Mouse (Mus musculus): Measurements from ENCODE around the gene 6030445D17Rik. TPM values are rescaled to one million over a fixed set of nuclear protein-coding genes. Genes with fewer than 3 reads are reported as not detected.

Gene 6030445D17Rik
- total RNA-seq (2015; ENCODE audit: low replicate concordance) (not detected in 2 replicates), total RNA-seq (2017; ENCODE audit: low replicate concordance) (not detected in 2 replicates)

DNA sequence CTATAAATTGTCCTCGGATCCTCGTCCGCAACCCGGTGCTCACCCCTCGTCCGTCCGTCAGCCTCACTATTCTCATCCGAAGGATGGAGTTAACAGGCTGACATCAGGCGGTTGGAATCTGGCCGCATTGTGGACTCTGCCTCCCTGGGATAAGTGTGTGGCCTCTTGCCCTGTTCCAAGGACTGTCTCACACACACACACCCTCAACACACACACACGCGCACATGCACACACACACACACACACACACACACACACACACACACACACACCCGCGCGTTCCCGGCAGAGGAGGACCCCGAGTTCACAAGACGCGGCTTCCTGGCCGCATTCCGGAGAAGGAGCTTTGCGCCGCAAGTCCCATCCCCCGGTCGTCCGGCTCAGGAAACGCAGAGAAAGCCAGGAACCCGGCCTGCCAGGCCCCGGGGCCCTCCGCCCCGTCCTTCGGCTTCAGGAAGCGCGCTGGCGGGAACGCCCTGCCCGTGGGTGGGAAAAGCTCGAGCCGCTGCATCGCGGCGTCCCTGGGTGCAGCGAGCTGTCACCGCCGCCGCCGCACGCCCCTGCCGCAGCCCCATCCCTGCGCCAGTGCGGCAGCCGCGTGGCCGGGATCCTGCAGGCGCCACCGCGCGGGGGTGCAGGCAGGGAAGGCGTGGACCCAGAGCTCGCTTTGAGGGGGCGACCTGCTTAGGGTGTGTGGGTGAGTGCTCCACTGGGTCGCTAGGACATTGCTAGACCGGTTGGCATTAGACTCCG is at the start of gene 6030445D17Rik:
Gene 6030445D17Rik, plus strand, starts transcription at position 165 of the 753 bp plus-strand sequence.
- ATAC-seq (replicated peaks; ENCODE audit: low FRiP score, poor library complexity, severe bottlenecking), result no peak

- no peak for ATAC-seq (replicated peaks; ENCODE audit: low FRiP score, poor library complexity, severe bottlenecking)
Measured at GRCm38 (mm10) chr4:136415477-136415876, 46.6 kb upstream of the 6030445D17Rik start.

GRCm38 (mm10) chr4:136418962-136419361 is 43.1 kb upstream of the 6030445D17Rik start:
- no peak for ATAC-seq (replicated peaks; ENCODE audit: low FRiP score, poor library complexity, severe bottlenecking)

GRCm38 (mm10) chr4:136419386-136419785 is 42.7 kb upstream of the 6030445D17Rik start:
- ATAC-seq (replicated peaks; ENCODE audit: low FRiP score, poor library complexity, severe bottlenecking), result no peak

- no peak for ATAC-seq (replicated peaks; ENCODE audit: low FRiP score, poor library complexity, severe bottlenecking)
Measured at GRCm38 (mm10) chr4:136423224-136423623, 38.8 kb upstream of the 6030445D17Rik start, which contains the start of gene Htr1d. Htr1d (plus strand) TSS chr4:136423524.

GRCm38 (mm10) chr4:136424120-136424999 is 37.7 kb upstream of the 6030445D17Rik start:
- no peak for ATAC-seq (replicated peaks; ENCODE audit: low FRiP score, poor library complexity, severe bottlenecking)

DNA sequence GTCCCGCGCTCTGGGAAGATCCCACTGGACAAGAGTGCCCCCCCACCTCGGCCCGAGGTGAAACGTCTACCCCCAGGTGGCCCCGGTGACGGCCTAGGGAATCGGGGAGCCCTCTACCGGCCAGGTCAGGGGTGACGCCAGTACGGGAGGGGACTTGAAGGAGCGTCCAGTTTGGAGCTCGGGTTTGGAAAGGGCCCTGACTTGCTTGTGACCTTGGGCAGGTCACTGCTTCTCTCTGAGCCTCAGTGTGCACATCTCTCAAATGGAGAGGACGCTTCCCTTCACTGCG is 37.1 kb upstream of the 6030445D17Rik start:
- no peak; the same call in 1 of the 2 replicates for ATAC-seq (replicated peaks; ENCODE audit: low FRiP score, poor library complexity, severe bottlenecking)

DNA sequence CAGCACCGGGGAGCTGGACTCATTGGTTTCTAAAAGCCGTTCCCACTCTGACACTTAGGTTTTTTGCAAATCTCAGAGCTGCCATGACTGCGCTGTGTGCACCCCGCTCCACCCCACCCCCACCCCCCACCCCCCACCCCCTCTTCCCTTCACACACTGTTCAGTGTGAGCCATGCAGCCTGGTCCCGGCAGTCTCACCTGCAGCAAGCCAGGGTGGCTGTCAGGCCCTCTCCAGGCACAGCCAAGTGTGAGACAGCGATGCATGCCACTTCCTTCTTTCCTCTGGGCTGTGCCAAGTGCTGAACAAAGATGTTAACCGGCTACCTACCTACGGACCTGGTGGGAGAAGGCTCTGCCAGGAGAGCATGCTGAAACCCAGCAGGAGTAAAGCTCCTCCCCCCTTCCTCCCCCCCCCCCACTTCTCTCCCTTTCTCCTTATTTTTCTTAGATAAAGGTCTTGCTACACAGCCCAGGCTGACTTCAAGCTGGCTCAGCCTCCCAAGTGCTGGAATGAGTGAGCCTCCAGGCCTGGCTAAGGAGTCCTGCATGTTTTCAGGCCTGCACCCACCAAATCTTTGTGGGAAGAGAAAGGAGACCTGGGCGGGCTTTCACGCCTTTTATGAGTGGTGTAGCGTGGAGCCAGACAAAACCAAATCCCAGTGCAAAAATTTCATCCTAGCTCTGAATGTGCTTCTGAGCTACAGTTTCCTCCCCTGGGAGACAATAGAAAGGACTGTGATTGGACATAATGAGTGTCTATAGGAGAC is 31.3 kb upstream of the 6030445D17Rik start:
- ATAC-seq (replicated peaks; ENCODE audit: low FRiP score, poor library complexity, severe bottlenecking), result no peak

DNA sequence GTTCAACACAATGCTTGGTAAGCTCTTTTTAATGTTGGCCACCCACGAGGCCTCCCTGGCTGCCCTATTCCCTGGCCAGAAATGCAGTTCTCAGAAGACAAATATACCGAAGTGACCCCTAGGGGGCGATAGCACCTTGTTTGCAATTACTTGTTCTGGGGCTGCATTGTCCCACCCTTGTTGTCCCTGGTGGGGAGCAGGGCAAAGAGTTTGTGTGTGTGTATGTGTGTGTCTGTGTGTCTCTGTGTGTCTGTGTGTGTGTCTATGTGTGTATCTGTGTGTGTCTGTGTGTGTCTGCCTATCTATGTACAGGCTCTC is 30.7 kb upstream of the 6030445D17Rik start:
- no peak for ATAC-seq (replicated peaks; ENCODE audit: low FRiP score, poor library complexity, severe bottlenecking)

- ATAC-seq (replicated peaks; ENCODE audit: low FRiP score, poor library complexity, severe bottlenecking), result no peak
Measured at GRCm38 (mm10) chr4:136434029-136434428, 28.0 kb upstream of the 6030445D17Rik start.

GRCm38 (mm10) chr4:136439106-136439505 is 22.9 kb upstream of the 6030445D17Rik start:
- ATAC-seq (replicated peaks; ENCODE audit: low FRiP score, poor library complexity, severe bottlenecking), result no peak

DNA sequence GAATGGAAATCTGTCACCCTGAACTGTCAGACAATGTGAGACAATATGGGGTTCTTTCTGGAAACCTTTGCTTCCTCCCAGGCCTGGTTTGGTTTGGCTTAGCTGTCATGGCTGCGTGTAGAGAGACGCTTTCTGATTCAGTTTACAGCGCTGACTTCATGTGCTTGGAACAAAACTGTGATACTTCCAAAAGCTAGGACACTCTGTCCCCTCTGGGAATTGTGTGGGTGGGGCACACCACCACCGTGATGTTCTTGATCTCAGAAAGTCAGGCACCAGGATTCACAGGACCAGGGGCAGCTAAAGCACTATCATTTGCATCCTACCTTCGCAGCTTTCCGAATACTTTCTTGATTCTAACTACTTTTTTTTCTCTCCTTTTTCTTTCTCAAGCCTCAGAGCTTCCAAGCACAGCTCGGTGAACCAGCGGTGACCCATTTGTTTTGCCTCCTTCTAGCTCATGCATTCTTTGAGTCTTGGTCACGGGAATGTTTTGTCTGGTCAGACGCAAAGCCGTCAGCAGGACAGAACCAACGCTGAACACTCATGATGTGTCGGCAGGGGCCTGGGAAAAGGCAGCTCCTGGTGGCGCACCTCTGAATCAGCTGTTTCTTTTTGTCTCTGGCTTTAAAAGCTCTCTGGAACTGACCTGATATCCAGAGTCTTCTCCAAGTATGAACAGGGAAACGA is 20.6 kb upstream of the 6030445D17Rik start:
- no peak for ATAC-seq (replicated peaks; ENCODE audit: low FRiP score, poor library complexity, severe bottlenecking)

- no peak for ATAC-seq (replicated peaks; ENCODE audit: low FRiP score, poor library complexity, severe bottlenecking)
Measured at GRCm38 (mm10) chr4:136444561-136444960, 17.5 kb upstream of the 6030445D17Rik start.

DNA sequence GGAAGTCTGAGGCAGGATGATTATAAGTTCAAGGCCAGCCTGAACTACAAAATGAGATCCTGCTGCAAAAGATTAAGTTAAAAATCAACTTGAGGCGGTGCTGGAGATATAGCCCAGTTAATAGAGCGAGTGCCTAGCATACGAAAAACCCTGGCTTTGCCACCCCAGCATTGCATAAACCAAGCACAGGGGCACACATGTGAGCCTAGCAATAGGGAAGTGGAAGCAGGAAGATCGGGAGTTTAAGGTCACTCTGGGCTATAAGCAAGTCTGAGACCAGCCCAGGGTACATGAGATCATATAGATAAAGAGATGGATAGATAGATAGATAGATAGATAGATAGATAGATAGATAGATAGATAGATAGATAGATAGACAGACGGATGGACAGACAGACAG is 12.3 kb upstream of the 6030445D17Rik start:
- no peak for ATAC-seq (replicated peaks; ENCODE audit: low FRiP score, poor library complexity, severe bottlenecking)

GRCm38 (mm10) chr4:136450271-136450670 is 11.8 kb upstream of the 6030445D17Rik start:
- no peak for ATAC-seq (replicated peaks; ENCODE audit: low FRiP score, poor library complexity, severe bottlenecking)

- ATAC-seq (replicated peaks; ENCODE audit: low FRiP score, poor library complexity, severe bottlenecking), result no peak
Measured at GRCm38 (mm10) chr4:136451564-136451963, 10.5 kb upstream of the 6030445D17Rik start.

DNA sequence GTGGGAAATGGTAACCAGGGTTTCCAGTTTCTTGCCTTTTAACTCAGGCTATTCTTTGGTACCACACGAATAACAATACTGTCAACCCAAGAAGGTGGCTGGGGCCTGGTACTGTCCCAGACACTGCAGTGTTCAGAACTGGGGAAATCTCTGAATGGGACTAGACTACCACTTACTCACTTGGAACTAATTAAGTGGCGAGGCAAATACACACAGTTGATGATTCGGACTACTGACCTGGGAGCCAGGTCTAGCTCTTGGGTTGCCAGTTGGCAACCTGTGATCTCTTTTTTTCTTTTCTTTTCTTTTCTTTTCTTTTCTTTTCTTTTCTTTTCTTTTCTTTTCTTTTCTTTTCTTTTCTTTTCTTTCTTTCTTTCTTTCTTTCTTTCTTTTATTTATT is 9.8 kb upstream of the 6030445D17Rik start:
- ATAC-seq (replicated peaks; ENCODE audit: low FRiP score, poor library complexity, severe bottlenecking), result no peak

- no peak for ATAC-seq (replicated peaks; ENCODE audit: low FRiP score, poor library complexity, severe bottlenecking)
Measured at GRCm38 (mm10) chr4:136452792-136453191, 9.3 kb upstream of the 6030445D17Rik start.

GRCm38 (mm10) chr4:136454850-136455260 is 7.2 kb upstream of the 6030445D17Rik start:
- ATAC-seq (replicated peaks; ENCODE audit: low FRiP score, poor library complexity, severe bottlenecking), result 0 out of 2 replicates have a peak, but pooled peaks have one; percentile 19

Data from erythroid progenitor cell, adult 5-6 weeks (primary cell).